Mouse (Mus musculus): Measurements from ENCODE around the gene Ikzf4. TPM values are rescaled to one million over a fixed set of nuclear protein-coding genes. Genes with fewer than 3 reads are reported as not detected.

Gene Ikzf4
- polyA plus RNA-seq, 1 experiment from 2014 or later: 1.9 TPM

DNA sequence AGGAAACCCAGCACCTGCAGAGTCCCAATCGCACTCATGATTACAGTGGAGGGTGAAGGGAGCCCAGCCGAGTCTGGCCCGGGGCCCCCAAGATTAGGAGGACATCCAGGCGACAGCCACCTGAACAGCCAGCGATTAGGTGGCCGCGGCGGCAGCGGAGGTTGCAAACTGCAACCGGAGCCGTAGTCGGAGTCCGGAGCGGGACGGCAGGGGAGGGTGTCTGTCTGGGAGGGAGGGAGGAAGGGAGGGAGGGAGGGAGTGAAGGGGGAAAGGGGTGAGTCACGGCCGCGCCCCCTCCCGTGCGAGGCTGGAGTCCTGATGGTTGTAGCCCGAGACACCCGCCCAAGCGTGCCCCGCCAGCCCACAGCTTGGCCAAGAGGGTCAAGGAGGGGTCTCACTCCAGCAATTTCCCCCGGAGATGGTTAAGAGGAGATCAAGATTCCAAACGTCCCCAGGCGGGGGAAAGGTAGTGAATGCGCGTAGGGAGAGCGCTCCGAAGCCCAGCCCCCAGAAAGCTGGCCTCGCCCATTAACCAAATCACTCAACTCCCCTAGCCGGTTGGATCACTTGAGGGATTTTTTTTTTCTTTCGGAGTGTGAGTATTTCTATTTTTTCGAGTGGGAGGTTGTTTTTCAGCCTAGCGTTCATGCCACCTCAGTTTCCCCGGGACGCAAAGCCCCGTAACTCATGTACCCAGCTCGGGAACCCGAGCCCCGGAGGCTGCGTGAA, 56.2 kb downstream of the Ikzf4 start, which contains the start of gene Erbb3:
Gene Erbb3, minus strand, starts transcription at position 189 of the 729 bp plus-strand sequence.
- peak within 1 kb of the TSS; percentile 60 for H3K4me3 ChIP-seq (ENCODE audit: low read depth, low read length)
- under 1% methylated on average over 42 of the region's 43 CpGs for WGBS (ENCODE audit: insufficient replicate concordance)
- 0 out of 2 replicates have a peak, but pooled peaks cover 7% of the 10 kb centered on the region for H3K4me1 ChIP-seq (ENCODE audit: control insufficient read depth, insufficient read depth, low read length)
- H3K9ac ChIP-seq (ENCODE audit: low read depth, low read length): peak within 1 kb of the TSS; percentile 62
- peak within 1 kb of the TSS; percentile 22; the same call in 1 of the 2 replicates for H3K27ac ChIP-seq (ENCODE audit: low read depth, low read length)
- H3K9me3 ChIP-seq (replicated peaks; ENCODE audit: control insufficient read depth, low read length): no peaks in the 10 kb centered on the region
- peaks cover 29% of the 10 kb centered on the region for H3K27me3 ChIP-seq (ENCODE audit: control insufficient read depth, insufficient read depth, low read length)
- peak within 1 kb of the TSS; percentile 98 for H3K4me2 ChIP-seq
- ATAC-seq (replicated peaks; ENCODE audit: insufficient number of reproducible peaks, low FRiP score, low TSS enrichment): peak; percentile 37
- H3K36me3 ChIP-seq (ENCODE audit: control insufficient read depth, insufficient read depth, low read length): no peaks in the 10 kb centered on the region

DNA sequence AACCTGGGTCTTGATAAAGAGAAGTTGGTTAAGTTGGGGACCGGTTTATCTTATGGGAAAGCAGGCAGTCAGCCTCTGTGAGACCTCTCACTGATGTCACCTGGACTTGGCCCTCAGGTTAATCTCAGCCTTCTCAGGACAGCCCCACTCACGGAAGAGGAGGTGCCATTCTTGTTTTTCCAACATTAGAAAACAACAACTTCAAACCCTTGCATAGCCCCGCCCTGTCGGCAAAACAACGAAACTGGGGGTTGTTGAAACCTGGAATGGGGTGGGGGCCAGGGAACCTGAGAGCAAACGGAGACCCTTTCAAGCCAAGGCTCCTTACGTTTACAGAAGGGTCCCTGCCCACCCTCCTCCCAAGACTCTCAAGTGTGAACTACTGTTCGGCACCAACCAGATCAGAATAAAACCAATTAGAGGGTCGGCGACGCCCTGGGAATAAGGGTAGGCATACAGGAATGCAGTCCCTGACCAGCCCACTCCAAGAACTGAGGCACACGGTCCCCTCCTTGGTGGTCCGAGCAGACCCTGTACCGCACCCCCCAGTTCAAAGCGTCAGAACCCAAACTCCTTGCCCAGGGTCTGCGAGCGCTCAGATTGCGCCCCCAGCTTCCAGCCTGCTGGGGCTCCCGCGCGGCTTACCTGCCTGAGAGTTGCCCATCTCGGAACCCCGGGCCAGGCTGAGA, 56.9 kb downstream of the Ikzf4 start:
- Histone ChIP-seq H3K4me2 (peak overlapping the region; percentile 98), H3K27me3 (ENCODE audit: control insufficient read depth, insufficient read depth, low read length) (peaks cover 30% of the 10 kb centered on the region), H3K9ac (ENCODE audit: low read depth, low read length) (peak overlapping the region; percentile 62; the same call in 1 of the 2 replicates), H3K36me3 (ENCODE audit: control insufficient read depth, insufficient read depth, low read length) (no peaks in the 10 kb centered on the region), H3K4me3 (ENCODE audit: low read depth, low read length) (peak overlapping the region; percentile 60), H3K27ac (ENCODE audit: low read depth, low read length) (peak overlapping the region; percentile 22; the same call in 1 of the 2 replicates), H3K4me1 (ENCODE audit: control insufficient read depth, insufficient read depth, low read length) (peaks cover 10% of the 10 kb centered on the region), H3K9me3 (replicated peaks; ENCODE audit: control insufficient read depth, low read length) (no peaks in the 10 kb centered on the region)
- 2% methylated on average over 23 of the region's 23 CpGs for WGBS (ENCODE audit: insufficient replicate concordance)
- ATAC-seq (replicated peaks; ENCODE audit: insufficient number of reproducible peaks, low FRiP score, low TSS enrichment): no peak

DNA sequence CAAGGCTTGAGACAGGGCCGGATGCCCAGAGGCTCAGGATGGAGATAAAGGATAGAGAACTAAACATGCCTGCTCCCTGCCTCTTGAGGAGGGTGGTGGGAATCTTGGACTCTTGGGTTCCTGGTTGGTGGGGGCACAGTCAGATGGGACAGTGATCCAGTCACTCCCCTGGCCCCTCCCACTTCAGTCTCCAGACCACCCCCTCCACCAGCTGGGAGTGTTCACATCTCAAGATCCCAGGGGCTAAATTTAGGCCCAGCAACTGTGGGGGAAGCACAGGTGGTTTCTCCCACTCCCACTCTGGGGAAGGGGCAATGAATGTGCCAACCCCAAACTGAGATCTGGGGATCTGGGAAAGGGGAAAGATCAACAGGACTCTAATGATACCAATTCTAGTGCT, 57.7 kb downstream of the Ikzf4 start:
- WGBS (ENCODE audit: insufficient replicate concordance): 20% methylated on average over 1 of the region's 1 CpGs
- H3K4me2 ChIP-seq: peak overlapping the region; percentile 98
- no peaks in the 10 kb centered on the region for H3K36me3 ChIP-seq (ENCODE audit: control insufficient read depth, insufficient read depth, low read length)
- peak overlapping the region; percentile 1; the same call in 1 of the 2 replicates for H3K4me3 ChIP-seq (ENCODE audit: low read depth, low read length)
- peaks cover 30% of the 10 kb centered on the region for H3K27me3 ChIP-seq (ENCODE audit: control insufficient read depth, insufficient read depth, low read length)
- peaks cover 17% of the 10 kb centered on the region for H3K4me1 ChIP-seq (ENCODE audit: control insufficient read depth, insufficient read depth, low read length)
- 0 out of 2 replicates have a peak overlapping the region, but pooled peaks have one; percentile 12 for H3K9ac ChIP-seq (ENCODE audit: low read depth, low read length)
- no peak for ATAC-seq (replicated peaks; ENCODE audit: insufficient number of reproducible peaks, low FRiP score, low TSS enrichment)
- peak overlapping the region; percentile 58; the same call in 1 of the 2 replicates for H3K27ac ChIP-seq (ENCODE audit: low read depth, low read length)
- H3K9me3 ChIP-seq (replicated peaks; ENCODE audit: control insufficient read depth, low read length): no peaks in the 10 kb centered on the region

DNA sequence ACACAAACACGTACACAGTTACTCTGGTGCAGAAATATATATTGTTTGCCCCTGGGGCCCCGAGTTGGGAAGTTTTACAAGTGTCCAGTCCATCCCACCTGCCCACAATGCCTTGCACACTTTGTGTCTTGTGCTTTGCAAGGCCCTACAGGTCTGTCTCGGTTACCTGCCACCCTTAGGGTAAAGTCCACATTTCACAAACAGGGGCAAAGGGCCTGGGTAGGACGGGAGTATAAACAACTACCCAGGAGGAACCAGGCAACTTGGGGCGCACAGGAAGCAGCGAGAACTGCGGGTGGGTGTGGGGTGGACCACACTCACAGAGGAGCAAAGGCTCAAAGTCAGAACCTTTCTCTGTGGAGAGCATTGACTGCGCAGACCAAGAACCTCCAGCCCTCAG, 58.1 kb downstream of the Ikzf4 start:
- no peak overlapping the region for H3K4me3 ChIP-seq (ENCODE audit: low read depth, low read length)
- H3K4me2 ChIP-seq: peak overlapping the region; percentile 41
- H3K9ac ChIP-seq (ENCODE audit: low read depth, low read length): 0 out of 2 replicates have a peak overlapping the region, but pooled peaks have one; percentile 12
- no peaks in the 10 kb centered on the region for H3K9me3 ChIP-seq (replicated peaks; ENCODE audit: control insufficient read depth, low read length)
- no peaks in the 10 kb centered on the region for H3K36me3 ChIP-seq (ENCODE audit: control insufficient read depth, insufficient read depth, low read length)
- ATAC-seq (replicated peaks; ENCODE audit: insufficient number of reproducible peaks, low FRiP score, low TSS enrichment): no peak
- 51% methylated on average over 8 of the region's 8 CpGs for WGBS (ENCODE audit: insufficient replicate concordance)
- H3K27ac ChIP-seq (ENCODE audit: low read depth, low read length): peak overlapping the region; percentile 58
- peaks cover 17% of the 10 kb centered on the region for H3K4me1 ChIP-seq (ENCODE audit: control insufficient read depth, insufficient read depth, low read length)
- peaks cover 30% of the 10 kb centered on the region for H3K27me3 ChIP-seq (ENCODE audit: control insufficient read depth, insufficient read depth, low read length)

DNA sequence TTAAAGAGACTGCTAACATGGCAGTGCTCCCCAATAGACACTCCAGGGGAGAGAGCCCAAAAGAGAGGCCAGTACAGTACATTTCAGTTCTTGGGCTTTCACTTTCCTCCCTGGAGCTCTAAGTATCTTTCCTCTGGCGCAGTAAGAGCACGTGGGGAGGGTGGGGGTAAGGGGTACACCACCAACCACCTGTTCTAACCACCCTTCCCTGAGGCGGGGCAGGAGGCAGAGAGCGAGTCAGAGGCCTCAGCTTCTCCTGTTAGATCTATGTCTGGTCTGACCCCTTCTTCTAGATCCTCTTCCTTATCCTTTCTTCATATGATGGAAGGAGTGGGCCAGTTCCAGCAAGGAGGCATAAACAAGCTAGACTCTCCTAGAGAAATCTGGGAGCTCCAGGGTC, 58.7 kb downstream of the Ikzf4 start:
- peaks cover 30% of the 10 kb centered on the region for H3K27me3 ChIP-seq (ENCODE audit: control insufficient read depth, insufficient read depth, low read length)
- H3K9ac ChIP-seq (ENCODE audit: low read depth, low read length): no peak overlapping the region

DNA sequence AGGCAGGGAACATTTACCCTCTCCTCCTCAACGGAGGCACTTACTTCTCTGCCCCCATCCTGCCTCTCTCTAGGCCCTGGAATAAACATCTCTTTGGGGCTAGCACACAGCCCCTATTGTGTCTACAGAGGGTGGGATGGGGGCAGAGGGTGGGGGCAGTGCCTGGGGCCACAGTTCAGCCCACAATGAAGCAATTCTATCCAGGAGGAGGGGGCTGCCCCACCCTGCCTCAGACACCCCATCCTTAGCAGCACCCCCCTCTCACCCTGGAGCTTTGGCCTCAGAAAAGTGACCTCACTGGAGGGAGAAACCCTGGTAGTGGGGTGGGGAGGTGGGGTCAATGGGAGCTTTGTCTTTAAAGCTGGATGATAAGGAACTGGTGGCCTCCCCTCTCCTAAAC, 59.2 kb downstream of the Ikzf4 start:
- no peaks in the 10 kb centered on the region for H3K9me3 ChIP-seq (replicated peaks; ENCODE audit: control insufficient read depth, low read length)
- WGBS (ENCODE audit: insufficient replicate concordance): 6% methylated on average over 1 of the region's 1 CpGs
- no peak for ATAC-seq (replicated peaks; ENCODE audit: insufficient number of reproducible peaks, low FRiP score, low TSS enrichment)
- H3K36me3 ChIP-seq (ENCODE audit: control insufficient read depth, insufficient read depth, low read length): no peaks in the 10 kb centered on the region
- no peak overlapping the region for H3K9ac ChIP-seq (ENCODE audit: low read depth, low read length)
- H3K27me3 ChIP-seq (ENCODE audit: control insufficient read depth, insufficient read depth, low read length): peaks cover 30% of the 10 kb centered on the region
- peaks cover 17% of the 10 kb centered on the region for H3K4me1 ChIP-seq (ENCODE audit: control insufficient read depth, insufficient read depth, low read length)
- H3K4me3 ChIP-seq (ENCODE audit: low read depth, low read length): no peak overlapping the region
- H3K27ac ChIP-seq (ENCODE audit: low read depth, low read length): 0 out of 2 replicates have a peak overlapping the region, but pooled peaks have one; percentile 0
- no peak overlapping the region for H3K4me2 ChIP-seq

More for the DNA sequence above, 58.7 kb downstream of the Ikzf4 start:
- Histone ChIP-seq H3K4me1 (ENCODE audit: control insufficient read depth, insufficient read depth, low read length) (peaks cover 17% of the 10 kb centered on the region), H3K4me2 (peak overlapping the region; percentile 41; the same call in 1 of the 2 replicates), H3K27ac (ENCODE audit: low read depth, low read length) (peak overlapping the region; percentile 58), H3K4me3 (ENCODE audit: low read depth, low read length) (no peak overlapping the region), H3K9me3 (replicated peaks; ENCODE audit: control insufficient read depth, low read length) (no peaks in the 10 kb centered on the region), H3K36me3 (ENCODE audit: control insufficient read depth, insufficient read depth, low read length) (no peaks in the 10 kb centered on the region)
- 47% methylated on average over 4 of the region's 4 CpGs for WGBS (ENCODE audit: insufficient replicate concordance)
- no peak for ATAC-seq (replicated peaks; ENCODE audit: insufficient number of reproducible peaks, low FRiP score, low TSS enrichment)

DNA sequence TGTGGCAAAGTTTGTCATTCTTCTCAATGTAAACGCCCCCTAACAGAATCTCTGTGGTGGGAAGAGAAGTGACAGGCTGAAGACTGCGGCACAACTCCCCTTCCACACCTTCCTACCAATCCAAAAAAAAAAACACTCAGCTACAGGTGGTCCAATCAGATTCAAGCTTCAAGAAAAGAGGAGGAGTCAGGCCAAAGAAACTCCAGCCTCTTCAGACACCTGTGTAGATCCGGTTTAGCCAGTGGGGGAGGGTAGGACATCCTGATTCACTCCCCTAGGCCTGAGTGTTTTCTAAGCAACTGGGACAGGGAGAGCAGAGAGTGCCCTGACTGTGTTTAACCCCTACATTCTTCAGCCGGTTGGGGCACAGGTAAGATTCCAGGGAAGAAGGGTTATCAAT, 61.4 kb downstream of the Ikzf4 start:
- Histone ChIP-seq H3K9me3 (replicated peaks; ENCODE audit: control insufficient read depth, low read length) (no peaks in the 10 kb centered on the region), H3K4me1 (ENCODE audit: control insufficient read depth, insufficient read depth, low read length) (peaks cover 17% of the 10 kb centered on the region), H3K27ac (ENCODE audit: low read depth, low read length) (no peak overlapping the region), H3K4me2 (peak overlapping the region; percentile 60), H3K36me3 (ENCODE audit: control insufficient read depth, insufficient read depth, low read length) (no peaks in the 10 kb centered on the region), H3K9ac (ENCODE audit: low read depth, low read length) (no peak overlapping the region), H3K4me3 (ENCODE audit: low read depth, low read length) (no peak overlapping the region), H3K27me3 (ENCODE audit: control insufficient read depth, insufficient read depth, low read length) (peaks cover 30% of the 10 kb centered on the region)
- whole genome bisulfite sequencing (ENCODE audit: insufficient replicate concordance): 16% methylated on average over 4 of the region's 4 CpGs
- no peak for ATAC-seq (replicated peaks; ENCODE audit: insufficient number of reproducible peaks, low FRiP score, low TSS enrichment)

DNA sequence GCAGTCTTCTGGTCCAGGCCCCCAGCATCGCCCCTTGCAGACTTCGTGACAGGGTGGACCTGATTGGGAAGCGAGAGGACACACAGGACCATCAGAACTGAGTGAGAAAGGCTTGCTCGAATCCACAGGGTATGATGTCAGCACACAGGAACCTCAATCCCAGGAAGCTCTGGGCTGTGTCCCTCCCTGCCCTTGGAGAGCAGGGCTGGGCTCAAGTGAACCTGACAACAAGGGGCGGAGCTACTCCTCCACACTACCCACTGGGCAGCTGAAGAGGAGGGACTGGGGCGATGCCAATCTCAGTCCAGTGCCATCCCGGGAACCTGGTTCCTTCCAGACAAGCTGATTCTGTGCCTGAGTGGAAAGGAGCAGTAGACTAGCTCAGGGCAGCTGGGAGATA, 62.1 kb downstream of the Ikzf4 start:
- peaks cover 22% of the 10 kb centered on the region for H3K27me3 ChIP-seq (ENCODE audit: control insufficient read depth, insufficient read depth, low read length)
- H3K4me3 ChIP-seq (ENCODE audit: low read depth, low read length): peak overlapping the region; percentile 27; the same call in 1 of the 2 replicates
- peak; percentile 78 for ATAC-seq (replicated peaks; ENCODE audit: insufficient number of reproducible peaks, low FRiP score, low TSS enrichment)
- no peaks in the 10 kb centered on the region for H3K36me3 ChIP-seq (ENCODE audit: control insufficient read depth, insufficient read depth, low read length)
- H3K9ac ChIP-seq (ENCODE audit: low read depth, low read length): peak overlapping the region; percentile 52
- H3K9me3 ChIP-seq (replicated peaks; ENCODE audit: control insufficient read depth, low read length): no peaks in the 10 kb centered on the region
- peak overlapping the region; percentile 60 for H3K4me2 ChIP-seq
- 13% methylated on average over 7 of the region's 7 CpGs for WGBS (ENCODE audit: insufficient replicate concordance)
- H3K27ac ChIP-seq (ENCODE audit: low read depth, low read length): no peak overlapping the region
- peaks cover 17% of the 10 kb centered on the region for H3K4me1 ChIP-seq (ENCODE audit: control insufficient read depth, insufficient read depth, low read length)

Measured in heart, embryonic 11.5 days (tissue).